Mouse (Mus musculus) embryo, embryonic 11 days (tissue): Measurements from ENCODE around the gene Fam186b.

ENCODE experiments used
- DNase-seq: peaks from one replicate; pipeline ENCODE4 v3.0.0-alpha.2; 2015

The Fam186b gene

GRCm38 (mm10) chr15:99295484-99295981, at the start of gene Fam186b:
Gene Fam186b (minus strand): TSS chr15:99295888.
- peak; percentile 61 for DNase-seq

- DNase-seq, result no peak
Observed at GRCm38 (mm10) chr15:99344961-99345360, 49.3 kb upstream of the Fam186b start.

- DNase-seq, result no peak
Observed at GRCm38 (mm10) chr15:99344148-99344870, 48.6 kb upstream of the Fam186b start.

- peak; percentile 47 for DNase-seq
Observed at GRCm38 (mm10) chr15:99343414-99344147, 47.9 kb upstream of the Fam186b start.

- no peak for DNase-seq
Observed at GRCm38 (mm10) chr15:99342194-99342981, 46.7 kb upstream of the Fam186b start.

GRCm38 (mm10) chr15:99341102-99341501, 45.4 kb upstream of the Fam186b start:
- no peak for DNase-seq

- DNase-seq, result no peak
Observed at GRCm38 (mm10) chr15:99339669-99340068, 44.0 kb upstream of the Fam186b start.

- DNase-seq, result no peak
Observed at GRCm38 (mm10) chr15:99338916-99339315, 43.2 kb upstream of the Fam186b start.

- DNase-seq, result no peak
Observed at GRCm38 (mm10) chr15:99335801-99336320, 40.2 kb upstream of the Fam186b start.

- DNase-seq, result no peak
Observed at GRCm38 (mm10) chr15:99334500-99334899, 38.8 kb upstream of the Fam186b start.

GRCm38 (mm10) chr15:99333676-99334065, 38.0 kb upstream of the Fam186b start:
- no peak for DNase-seq

GRCm38 (mm10) chr15:99332921-99333675, 37.4 kb upstream of the Fam186b start:
- DNase-seq, result peak; percentile 91

GRCm38 (mm10) chr15:99332111-99332510, 36.4 kb upstream of the Fam186b start:
- no peak for DNase-seq

GRCm38 (mm10) chr15:99331341-99331740, 35.7 kb upstream of the Fam186b start:
- no peak for DNase-seq

GRCm38 (mm10) chr15:99330324-99330723, 34.6 kb upstream of the Fam186b start:
- DNase-seq, result no peak

GRCm38 (mm10) chr15:99328011-99328410, 32.3 kb upstream of the Fam186b start:
- DNase-seq, result no peak

- DNase-seq, result peak; percentile 45
Observed at GRCm38 (mm10) chr15:99326959-99327358, 31.3 kb upstream of the Fam186b start.

GRCm38 (mm10) chr15:99326407-99326806, 30.7 kb upstream of the Fam186b start:
- no peak for DNase-seq

GRCm38 (mm10) chr15:99325598-99325997, 29.9 kb upstream of the Fam186b start:
- no peak for DNase-seq

GRCm38 (mm10) chr15:99324151-99324550, 28.5 kb upstream of the Fam186b start:
- DNase-seq, result no peak

GRCm38 (mm10) chr15:99320978-99321377, 25.3 kb upstream of the Fam186b start:
- DNase-seq, result no peak

GRCm38 (mm10) chr15:99320168-99320674, 24.5 kb upstream of the Fam186b start:
- DNase-seq, result no peak
